ENCODE assay signal across 12 mouse cellular contexts in genomic region chr11:79033636-79034035, GRCm38 (mm10).
"Had no signal": no experiment of that assay in that cellular context is flagged by ENCODE, and none has a peak within 500 bp of the region (broad histone marks: within the 10 kb centered on the region; RNA-seq: fewer than 3 reads in every experiment).

No protein-coding gene starts in this region.

- H3K27ac ChIP-seq: kidney, embryonic 15.5 days; liver, embryonic 14.5 days; midbrain, embryonic 15.5 days; neural tube, embryonic 13.5 days had no signal

- DNase-seq: kidney, adult 2 months; kidney, postnatal 14 days; liver; lung, adult 2 months; lung, postnatal 36 days; retina, postnatal 1 day; right cerebral cortex, postnatal 14 days had no signal

- H3K4me3 ChIP-seq: kidney, embryonic 15.5 days; limb, embryonic 12.5 days; midbrain, embryonic 15.5 days; neural tube, embryonic 13.5 days had no signal
